Mouse (Mus musculus): Measurements from ENCODE around the gene Bbx.

DNA sequence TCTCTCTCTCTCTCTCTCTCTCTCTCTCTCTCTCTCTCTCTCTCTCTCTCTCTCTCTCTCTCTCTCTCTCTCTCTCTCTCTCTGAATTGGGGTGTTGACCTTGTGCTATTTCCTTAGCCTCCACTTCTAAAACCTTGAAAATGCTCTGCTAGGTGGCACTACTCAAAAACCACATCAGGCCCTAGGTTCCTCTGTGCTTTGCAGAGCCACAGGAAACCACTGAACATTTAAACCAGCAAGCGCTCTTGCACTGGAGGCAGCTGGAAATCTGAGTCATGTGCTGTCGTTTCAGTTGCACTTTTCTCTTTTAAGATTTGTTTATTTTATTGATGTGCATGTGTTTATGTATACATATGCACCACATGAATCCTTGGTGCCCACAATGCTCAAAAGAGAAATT lies 59.6 kb downstream of the Bbx start:
- no peak for TF ChIP-seq EP300 (IDR thresholded peaks at IDR 0.05; ENCODE audit: low read length)
- TF ChIP-seq KAT2A (IDR thresholded peaks at IDR 0.05; ENCODE audit: insufficient replicate concordance, low read length) = no peak
- peak in 1 of 2 experiments; percentile 30; a peak in 1 of 4 replicates for TF ChIP-seq CTCF (conservative IDR thresholded peaks at IDR 0.05 in 1 of 2, IDR thresholded peaks at IDR 0.05 in 1 of 2; ENCODE audit: low read depth in 2 of 2, low read length in 2 of 2)
